Mouse (Mus musculus): ENCODE measurements around the gene Smim10l1. TPM values are rescaled to one million over a fixed set of nuclear protein-coding genes. Genes with fewer than 3 reads are reported as not detected.

The Smim10l1 gene
- total RNA-seq (2021), result 10 to 100 TPM; 93.6 to 97.5 TPM

- DNase-seq (ENCODE audit: low spot score in 2 of 2), result no peak
- intact Hi-C loops (cut with DNase I), result no loop called here
Observed at GRCm38 (mm10) chr6:133104609-133104921, at the start of gene Smim10l1. Gene Smim10l1 (plus strand): TSS chr6:133104909.

GRCm38 (mm10) chr6:133055716-133056115, 49.0 kb upstream of the Smim10l1 start, which contains the start of gene Tas2r140:
Gene Tas2r140 (minus strand): TSS chr6:133055816.
- intact Hi-C loops (cut with DNase I), result no loop called here
- DNase-seq (ENCODE audit: low spot score in 2 of 2), result no peak

DNA sequence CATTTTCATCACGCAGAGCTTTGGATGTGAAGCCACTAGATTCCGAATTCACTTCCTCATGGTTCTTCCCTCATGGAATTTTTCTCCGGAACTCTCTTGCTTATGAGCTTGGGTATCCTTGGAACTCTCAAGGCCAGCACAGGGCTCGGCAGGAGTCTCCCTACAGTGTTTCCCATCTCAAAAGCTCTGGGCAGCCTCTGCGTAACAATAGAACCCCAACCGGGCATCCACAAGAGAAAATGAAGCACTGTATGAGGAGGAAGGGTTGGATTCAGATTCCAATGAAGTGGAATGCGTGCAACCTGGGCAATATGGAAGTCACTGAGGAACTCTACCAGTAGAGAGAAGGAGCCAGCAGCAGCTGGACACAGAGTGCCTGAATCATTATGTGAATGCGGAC, 12.5 kb upstream of the Smim10l1 start:
- intact Hi-C loops (cut with DNase I), result no loop called here
- no peak for DNase-seq (ENCODE audit: low spot score in 2 of 2)

- intact Hi-C loops (cut with DNase I), result no loop called here
- DNase-seq (ENCODE audit: low spot score in 2 of 2), result no peak
Observed at GRCm38 (mm10) chr6:133102430-133102829, 2.3 kb upstream of the Smim10l1 start.

- intact Hi-C loops (cut with DNase I), result no loop called here
- peak; percentile 89 to 93 for DNase-seq (ENCODE audit: low spot score in 2 of 2)
Observed at GRCm38 (mm10) chr6:133104922-133105859, 482 bp downstream of the Smim10l1 start.

Other genes starting within 250 kb of the Smim10l1 start
- not detected for gene Tas2r116, start 249.5 kb upstream of the Smim10l1 start, total RNA-seq (2021)
- gene Tas2r110, start 236.9 kb upstream of the Smim10l1 start, total RNA-seq (2021), result not detected
- not detected for gene Tas2r113, start 211.9 kb upstream of the Smim10l1 start, total RNA-seq (2021)
- gene Tas2r125, start 195.3 kb upstream of the Smim10l1 start, total RNA-seq (2021), result not detected
- gene Tas2r129, start 153.8 kb upstream of the Smim10l1 start, total RNA-seq (2021), result not detected
- gene Tas2r131, start 147.0 kb upstream of the Smim10l1 start, total RNA-seq (2021), result not detected
- gene Tas2r109, start 123.9 kb upstream of the Smim10l1 start, total RNA-seq (2021), result not detected
- not detected for gene Tas2r103, start 67.8 kb upstream of the Smim10l1 start, total RNA-seq (2021)
- gene Tas2r140, start 49.1 kb upstream of the Smim10l1 start, total RNA-seq (2021), result not detected
- not detected for gene 5530400C23Rik, start 187.3 kb downstream of the Smim10l1 start, total RNA-seq (2021)